In genomic region chr14:105251038-105251437, GRCm38 (mm10) we compare ENCODE assay signal across 25 mouse cellular contexts. TPM values are rescaled to one million over a fixed set of nuclear protein-coding genes. Genes with fewer than 3 reads are reported as not detected.
DNase-seq lines count a peak whose midpoint lies in the region; ATAC-seq and TF ChIP-seq lines count a peak whose summit lies in the region.
"Had no signal": no experiment of that assay in that cellular context is flagged by ENCODE, and none has a peak within 500 bp of the region (broad histone marks: within the 10 kb centered on the region; RNA-seq: fewer than 3 reads in every experiment).

No protein-coding gene starts in this region.

- H3K27ac ChIP-seq in intestine, postnatal 0 days (ENCODE audit: low read depth, low read length) = peak overlapping the region; percentile 41; the same call in 1 of the 2 replicates
- H3K27ac ChIP-seq: heart, embryonic 15.5 days; hindbrain, embryonic 10.5 days; hindbrain, embryonic 13.5 days had no signal

- TF ChIP-seq CTCF in C2C12 (IDR thresholded peaks at IDR 0.05; ENCODE audit: control insufficient read depth, insufficient read depth, insufficient read length) = no peak
- TF ChIP-seq CTCF in intestine, postnatal 0 days (IDR thresholded peaks at IDR 0.05; ENCODE audit: low read depth) = no peak

- no peak overlapping the region for H3K4me3 ChIP-seq in C2C12 (ENCODE audit: insufficient read depth, poor library complexity, severe bottlenecking)
- no peak overlapping the region for H3K4me3 ChIP-seq in intestine, postnatal 0 days (ENCODE audit: low read depth, low read length)
- H3K4me3 ChIP-seq: heart, embryonic 12.5 days; heart, embryonic 15.5 days; hindbrain, embryonic 10.5 days; hindbrain, embryonic 13.5 days had no signal

- H3K27me3 ChIP-seq in C2C12 (ENCODE audit: control insufficient read depth, insufficient read depth, insufficient read length) = no peaks in the 10 kb centered on the region
- H3K27me3 ChIP-seq in intestine, postnatal 0 days (replicated peaks; ENCODE audit: control insufficient read depth, insufficient read depth, low read length) = no peaks in the 10 kb centered on the region
- H3K27me3 ChIP-seq: heart, embryonic 12.5 days; heart, embryonic 15.5 days; hindbrain, embryonic 13.5 days had no signal

- H3K36me3 ChIP-seq in C2C12 (ENCODE audit: control insufficient read depth, insufficient read depth) = no peaks in the 10 kb centered on the region
- no peaks in the 10 kb centered on the region for H3K36me3 ChIP-seq in intestine, postnatal 0 days (ENCODE audit: control insufficient read depth, insufficient read depth)
- H3K36me3 ChIP-seq: heart, embryonic 12.5 days; heart, embryonic 15.5 days; hindbrain, embryonic 10.5 days; hindbrain, embryonic 13.5 days had no signal

- H3K9me3 ChIP-seq in intestine, postnatal 0 days (ENCODE audit: control insufficient read depth) = no peaks in the 10 kb centered on the region
- H3K9me3 ChIP-seq: heart, embryonic 12.5 days; heart, embryonic 15.5 days; hindbrain, embryonic 10.5 days; hindbrain, embryonic 13.5 days had no signal

- no peaks in the 10 kb centered on the region for H3K79me2 ChIP-seq in C2C12 (ENCODE audit: control insufficient read depth, insufficient read depth)

- no peaks in the 10 kb centered on the region for H3K79me3 ChIP-seq in C2C12 (ENCODE audit: low read depth)

- 0 out of 2 replicates have a peak overlapping the region, but pooled peaks have one; percentile 17 for H3K4me2 ChIP-seq in intestine, postnatal 0 days (replicated peaks; ENCODE audit: low read depth)
- H3K4me2 ChIP-seq: heart, embryonic 12.5 days; heart, embryonic 15.5 days; hindbrain, embryonic 13.5 days had no signal

- peak; percentile 89 for ATAC-seq in granulocyte monocyte progenitor cell, adult 5-6 weeks (replicated peaks; ENCODE audit: poor library complexity, severe bottlenecking)
- peak; percentile 91 for ATAC-seq in intestine, postnatal 0 days
- ATAC-seq: activated CD4-positive, CD25-positive, alpha-beta regulatory T cell, adult 4 months; forebrain, embryonic 14.5 days; forebrain, postnatal 0 days; hindbrain, embryonic 16.5 days had no signal

- no peaks in the 10 kb centered on the region for H3K4me1 ChIP-seq in intestine, postnatal 0 days (replicated peaks; ENCODE audit: control insufficient read depth, insufficient read depth, low read length)
- H3K4me1 ChIP-seq: heart, embryonic 12.5 days; heart, embryonic 15.5 days; hindbrain, embryonic 13.5 days had no signal

- no peak overlapping the region for H3K9ac ChIP-seq in intestine, postnatal 0 days (ENCODE audit: low read depth, low read length)
- H3K9ac ChIP-seq: forebrain, postnatal 0 days; heart, embryonic 12.5 days; heart, embryonic 15.5 days; hindbrain, embryonic 13.5 days had no signal

- DNase-seq in right cerebral cortex, postnatal 4 days = no peak
- DNase-seq in right cerebral cortex, adult 18-20 months = no peak
- DNase-seq in retina, embryonic 14.5 days (ENCODE audit: low spot score) = no peak
- DNase-seq in yolk sac, embryonic 10.5 days (ENCODE audit: low spot score) = no peak
- DNase-seq: adrenal gland, adult 8-10 months; adrenal gland, postnatal 25 days; cerebellum, adult 11-12 months; cerebellum, adult 8-10 months; cerebellum, postnatal 14 days; forebrain, postnatal 0 days; gastrocnemius, postnatal 10 days; gastrocnemius, postnatal 36 days; heart, adult 18-20 months; heart, postnatal 10 days; heart, postnatal 36 days had no signal

- no peak overlapping the region for H3ac ChIP-seq in C2C12 (ENCODE audit: control insufficient read depth, insufficient read length, low read depth)

TF ChIP-seq in C2C12, 6 proteins besides CTCF, POLR2A, EP300 and RAD21:
- no peak for TF ChIP-seq FOSL1 (IDR thresholded peaks at IDR 0.05; ENCODE audit: insufficient read depth, low read length, poor library complexity, severe bottlenecking)
- TF ChIP-seq CEBPB (IDR thresholded peaks at IDR 0.05; ENCODE audit: low read depth) = peak; percentile 50

RNA-seq across cellular contexts. Expression of gene Ndfip2, which starts 7.3 kb away (rescaled TPM):
- polyA plus RNA-seq in C2C12 (2012; fragmentation: generic; extraction: Trizol) = 21.6 TPM
- 16.8 and 18.2 TPM in 2 replicates for total RNA-seq in granulocyte monocyte progenitor cell, adult 5-6 weeks (2014; fragmentation: Nextera tagmentation)
- total RNA-seq in granulocyte monocyte progenitor cell, adult 5-6 weeks (2017) = 11.6 and 12.6 TPM in 2 replicates
- 119 and 124 TPM in 2 replicates for polyA plus RNA-seq in intestine, postnatal 0 days (2015; fragmentation: Nextera tagmentation; extraction: Ambion mirVana)
